Mouse (Mus musculus) layer of hippocampus, adult 2 months (tissue): ENCODE data around the gene Plcb4. TPM values are rescaled to one million over a fixed set of nuclear protein-coding genes. Genes with fewer than 3 reads are reported as not detected.
"Not testable (repeated sequence)": the region's sequence is repeated elsewhere in the genome, so short reads cannot be mapped to it uniquely, and the experiment has no call there.

Source experiments
- DNase-seq, 2 experiments: peaks; one replicate each; pipeline ENCODE4 v3.0.0; 2022; ENCODE audit warnings: low spot score in 2 of 2
- H3K27ac ChIP-seq: fragments of 200-600 bp; 2 replicates; pipeline ENCODE4 v1.8.1; 2022
- H3K4me3 ChIP-seq: fragments of 200-600 bp; 2 replicates; pipeline ENCODE4 v1.8.1; 2022; ENCODE audit warnings: mild to moderate bottlenecking
- CTCF ChIP-seq: fragments of 200-600 bp; conservative IDR thresholded peaks from 2 replicates; pipeline ENCODE4 v1.8.1; 2022; ENCODE audit warnings: antibody characterized with exemption, mild to moderate bottlenecking, moderate library complexity
- total RNA-seq, 2 experiments: library from RNA; stranded (reverse); gene quantifications; 2 replicates each; pipeline ENCODE4 v1.2.3; 2021

Gene Plcb4
- total RNA-seq, 2 experiments from 2014 or later, result 20.9 to 21.0 TPM

DNA sequence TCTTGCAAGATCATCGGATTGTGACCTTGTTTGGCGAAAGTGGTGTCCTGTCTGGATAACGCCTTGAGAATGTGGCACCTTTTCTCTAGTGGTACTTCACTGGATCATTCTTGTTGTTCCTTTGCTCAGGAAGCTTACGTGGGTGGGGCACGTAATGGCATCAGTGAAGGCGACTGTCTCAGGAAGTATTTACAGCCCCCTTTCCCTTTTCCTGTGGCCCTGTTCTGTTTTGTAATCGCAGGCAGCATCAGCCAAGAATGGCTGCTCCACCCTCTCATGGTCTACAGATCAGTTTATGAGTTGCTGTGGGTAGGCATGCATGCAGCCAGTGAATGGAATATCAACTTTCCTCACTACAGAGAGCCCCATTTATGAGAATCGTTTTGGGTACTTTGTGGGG is 21.2 kb downstream of the Plcb4 start:
- Histone ChIP-seq H3K4me3 (no peak overlapping the region), H3K27ac (no peak overlapping the region)
- TF ChIP-seq CTCF, result no peak
- DNase-seq, result no peak

DNA sequence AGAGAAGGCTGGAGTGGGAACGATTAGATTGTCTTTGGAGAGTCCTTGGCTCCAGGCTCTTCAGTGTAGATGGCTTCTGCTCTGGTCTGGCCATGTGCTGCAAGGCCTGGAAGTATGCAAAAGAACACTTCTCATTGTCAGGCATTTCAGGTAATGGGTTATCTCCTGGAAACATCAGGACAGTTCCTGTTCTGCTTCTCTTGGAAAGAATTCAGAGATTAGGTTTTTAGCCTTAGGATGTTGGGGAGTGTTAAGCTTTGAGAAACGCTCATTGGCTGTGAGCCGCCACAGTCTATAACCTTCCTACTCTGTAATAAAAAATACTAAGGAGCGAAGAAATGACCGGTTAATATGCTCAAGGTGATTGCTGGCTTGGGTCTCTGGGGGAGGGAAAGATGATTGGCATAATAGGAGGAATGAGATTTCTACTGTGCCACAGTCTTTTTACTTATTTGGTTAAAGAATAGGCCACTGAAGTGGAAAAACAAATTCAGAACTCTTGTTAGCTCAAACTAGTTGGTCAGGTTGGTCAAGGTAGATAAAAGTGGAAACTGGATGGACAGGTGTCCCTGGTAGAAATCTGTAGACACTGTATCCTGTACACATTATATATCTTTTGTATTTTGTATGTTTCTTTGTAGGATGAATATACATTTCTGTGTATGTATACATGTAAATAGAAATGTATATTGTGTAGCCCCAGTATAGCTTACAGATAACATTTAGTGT is 21.8 kb downstream of the Plcb4 start:
- TF ChIP-seq CTCF, result no peak
- Histone ChIP-seq H3K27ac (no peak overlapping the region), H3K4me3 (no peak overlapping the region)
- DNase-seq, result no peak

- H3K4me3 ChIP-seq, result no peak overlapping the region
- peak; percentile 71 to 79 for DNase-seq
- no peak for TF ChIP-seq CTCF
- no peak overlapping the region for H3K27ac ChIP-seq
Measured at GRCm38 (mm10) chr2:135683684-135684440, 25.1 kb downstream of the Plcb4 start.

DNA sequence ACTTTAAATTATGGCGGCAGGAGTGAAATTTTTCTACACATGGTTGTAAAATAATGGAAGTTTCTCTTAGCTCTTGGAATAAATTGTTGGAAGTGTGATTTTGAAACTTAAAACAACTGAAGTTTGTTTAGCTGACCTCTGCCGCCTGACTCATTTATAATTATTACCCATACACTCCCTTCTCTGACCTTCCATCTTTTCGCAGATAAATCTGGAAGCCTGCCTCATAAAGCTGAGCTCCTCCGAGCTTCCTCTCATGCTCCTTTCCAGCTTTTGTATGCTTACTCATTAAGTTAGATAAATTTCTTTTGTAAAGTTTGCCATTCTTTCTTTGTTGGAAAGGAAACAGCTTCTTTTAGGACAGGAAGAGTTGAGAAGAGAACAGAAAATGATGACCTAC is 27.9 kb downstream of the Plcb4 start:
- DNase-seq, result no peak
- Histone ChIP-seq H3K4me3 (no peak overlapping the region), H3K27ac (no peak overlapping the region)
- TF ChIP-seq CTCF, result no peak

GRCm38 (mm10) chr2:135687585-135687984 is 28.8 kb downstream of the Plcb4 start:
- Histone ChIP-seq H3K27ac (no peak overlapping the region), H3K4me3 (no peak overlapping the region)
- no peak for TF ChIP-seq CTCF
- no peak for DNase-seq

DNA sequence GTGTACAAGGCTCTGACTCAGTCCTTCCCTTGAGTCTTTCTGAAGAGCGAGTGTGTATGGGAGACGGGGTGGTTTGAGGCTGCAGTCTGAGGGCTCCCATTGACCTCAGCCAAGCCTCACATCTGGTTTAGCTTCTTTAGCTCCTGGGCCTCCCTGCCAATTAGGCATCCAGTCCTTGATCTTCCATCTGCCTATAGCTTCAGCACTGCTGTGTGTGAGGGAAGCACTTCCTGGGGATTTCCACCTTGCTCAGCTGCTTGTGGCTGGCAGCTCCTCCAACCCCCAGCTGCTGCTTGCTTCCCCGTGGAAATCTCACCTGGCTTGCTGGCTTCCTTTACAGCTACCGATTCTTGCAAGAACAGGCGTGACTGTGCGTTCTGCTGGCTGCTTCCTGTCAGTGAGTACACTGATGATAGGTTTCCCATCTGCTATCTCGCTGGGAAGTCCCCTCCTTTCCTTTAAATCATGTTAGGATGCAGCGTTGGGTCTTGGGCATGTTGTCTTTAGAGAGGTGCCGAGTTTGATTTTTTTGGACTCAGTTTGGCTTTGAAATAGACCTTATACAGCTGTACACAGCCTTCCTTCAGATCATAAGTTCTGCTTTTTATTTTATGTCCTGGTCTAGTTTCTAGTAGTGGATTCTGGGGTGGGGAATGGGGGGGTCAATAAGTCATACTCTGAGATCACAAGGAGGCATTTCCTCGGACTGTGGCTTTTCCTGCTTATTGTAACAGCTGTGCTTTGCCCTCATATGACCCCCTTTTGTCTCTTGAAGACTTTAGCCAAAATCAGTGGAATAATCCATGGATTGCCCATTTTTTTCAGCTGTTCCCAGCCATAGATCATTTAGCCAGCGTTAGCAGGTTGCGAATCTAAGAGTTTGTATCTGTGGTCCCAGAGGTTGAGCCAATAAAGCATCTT is 34.0 kb downstream of the Plcb4 start:
- no peak overlapping the region for H3K27ac ChIP-seq
- TF ChIP-seq CTCF, result no peak
- DNase-seq, result no peak

GRCm38 (mm10) chr2:135700686-135701413 is 42.0 kb downstream of the Plcb4 start:
- H3K27ac ChIP-seq, result no peak overlapping the region
- H3K4me3 ChIP-seq, result no peak overlapping the region
- DNase-seq, result no peak
- no peak for TF ChIP-seq CTCF

More for the DNA sequence above, 34.0 kb downstream of the Plcb4 start:
- no peak overlapping the region for H3K4me3 ChIP-seq

DNA sequence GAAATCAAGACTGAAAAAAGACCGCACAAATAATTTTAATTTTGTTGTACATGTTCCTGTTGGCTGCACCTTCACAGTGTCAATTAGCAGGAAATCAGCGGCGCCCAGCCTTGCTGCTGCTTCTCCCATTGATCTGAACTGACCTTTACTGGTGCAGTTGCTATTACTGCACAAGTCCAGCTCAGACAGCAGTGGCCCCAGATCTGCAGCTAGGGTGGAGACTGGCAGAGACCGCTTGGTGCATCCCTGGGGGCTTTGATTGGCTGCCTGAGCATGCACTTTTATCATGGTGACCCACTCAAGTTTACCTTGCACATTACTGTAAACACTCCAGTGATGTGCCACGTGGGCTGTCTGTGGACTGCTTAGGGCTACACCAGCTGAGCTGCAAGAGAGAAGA is 45.9 kb downstream of the Plcb4 start:
- DNase-seq, result no peak
- Histone ChIP-seq H3K4me3 (no peak overlapping the region), H3K27ac (no peak overlapping the region)
- TF ChIP-seq CTCF, result no peak

DNA sequence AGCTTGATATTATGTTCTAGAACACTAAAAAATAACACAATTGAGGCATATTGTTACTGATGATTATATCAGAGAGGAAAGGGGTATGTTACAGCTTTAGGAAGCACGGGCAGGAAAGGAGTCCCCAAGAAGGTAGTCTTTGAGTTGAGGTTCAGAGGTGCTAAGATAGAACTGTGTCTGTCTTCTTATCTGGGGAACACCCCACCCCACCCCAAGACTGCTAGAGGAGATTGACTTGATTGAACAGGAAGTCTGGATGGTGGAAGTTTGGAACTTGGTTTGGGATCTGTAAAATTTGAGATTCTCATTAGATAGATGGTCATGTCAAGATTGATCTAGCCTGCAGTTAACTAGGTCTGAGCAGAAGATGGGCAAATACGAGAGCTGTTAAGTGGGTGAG is 48.5 kb downstream of the Plcb4 start:
- TF ChIP-seq CTCF, result no peak
- no peak overlapping the region for H3K4me3 ChIP-seq
- H3K27ac ChIP-seq, result no peak overlapping the region
- no peak for DNase-seq

DNA sequence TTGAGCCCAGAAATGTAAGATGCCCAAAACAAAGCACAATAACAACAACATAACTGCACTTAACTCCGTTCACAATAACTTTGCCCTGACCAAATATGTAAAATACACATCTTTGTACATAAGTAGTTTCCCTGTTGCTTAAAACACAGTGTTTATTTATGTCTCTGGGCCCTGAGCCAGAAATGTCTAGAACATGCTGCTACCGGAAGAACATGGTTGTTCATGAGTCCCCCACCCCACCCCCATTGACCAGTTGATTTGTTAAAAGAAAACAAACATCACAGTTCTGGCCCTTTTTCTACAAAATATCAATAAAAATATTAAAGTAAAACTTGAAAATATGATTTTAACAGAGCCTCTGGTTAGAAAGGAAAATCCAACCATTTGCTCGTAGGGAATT is 49.6 kb downstream of the Plcb4 start:
- no peak for TF ChIP-seq CTCF
- Histone ChIP-seq H3K4me3 (no peak overlapping the region), H3K27ac (no peak overlapping the region)
- DNase-seq, result no peak

DNA sequence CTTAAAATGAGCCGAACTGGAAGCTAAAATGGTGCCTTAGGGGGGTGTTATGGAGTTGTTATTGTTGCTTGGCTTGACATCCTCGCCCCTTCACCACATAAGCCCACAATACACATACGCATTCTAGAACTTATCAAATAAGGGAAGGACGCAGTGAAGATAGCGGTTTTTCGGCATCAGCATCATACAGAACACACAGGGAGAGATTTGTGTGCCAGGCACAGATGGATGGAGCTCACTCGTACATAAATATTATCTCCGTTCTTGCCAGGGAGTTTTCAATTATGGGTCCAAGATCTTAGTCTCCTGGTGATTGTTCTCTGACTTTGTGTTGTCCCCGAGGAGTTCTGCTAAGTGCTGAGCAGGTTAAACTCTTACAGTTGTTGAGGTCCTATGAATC is 50.0 kb downstream of the Plcb4 start:
- TF ChIP-seq CTCF, result no peak

GRCm38 (mm10) chr2:135709736-135710135 is 50.9 kb downstream of the Plcb4 start:
- not testable (repeated sequence) for DNase-seq, H3K4me3 ChIP-seq, H3K27ac ChIP-seq

More for the DNA sequence above, 50.0 kb downstream of the Plcb4 start:
- no peak for DNase-seq
- Histone ChIP-seq H3K27ac (no peak overlapping the region), H3K4me3 (no peak overlapping the region)
